Mouse (Mus musculus) mature B cell (primary cell): ENCODE results near the gene Vmn1r70.

Experiments used
- in situ Hi-C: fragments of 300-500 bp; cut with MboI; formaldehyde crosslinking; loops from 2 replicates; pipeline ENCODE4 v1.14.3; 2019

Gene Vmn1r70

GRCm38 (mm10) chr7:10631232-10631631 lies at the start of gene Vmn1r70:
Gene Vmn1r70, plus strand, starts transcription at chr7:10631532.
- in situ Hi-C loops, result no loop called here

GRCm38 (mm10) chr7:10613559-10613958 lies 17.8 kb upstream of the Vmn1r70 start, which contains the start of gene Vmn1r69:
Gene Vmn1r69, minus strand, starts transcription at chr7:10613659.
- in situ Hi-C loops, result no loop called here
